Mouse (Mus musculus): ENCODE data around the gene Hmgcll1.
A peak's percentile ranks its signal among the peaks of the same experiment; 100 is the strongest.
"Not testable (repeated sequence)": the region's sequence is repeated elsewhere in the genome, so short reads cannot be mapped to it uniquely, and the experiment has no call there.

The Hmgcll1 gene

DNA sequence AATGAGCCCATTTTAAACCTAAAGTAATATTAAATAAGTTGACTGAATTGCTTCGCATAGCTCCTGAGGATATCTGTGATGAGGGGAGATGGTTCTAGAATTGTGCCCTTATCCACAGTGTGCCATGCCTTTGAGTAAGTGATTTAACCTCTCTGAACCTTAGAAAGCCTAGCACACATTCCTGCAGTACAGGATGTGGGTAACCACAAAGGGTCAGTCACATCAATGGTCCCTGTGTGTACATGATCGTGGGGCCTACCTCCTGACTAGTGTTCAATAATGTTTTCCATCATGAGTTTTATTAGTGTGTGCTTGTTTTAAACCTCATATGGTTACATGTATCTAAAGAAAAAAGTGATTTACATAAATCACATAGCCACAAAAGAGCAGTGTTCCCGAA, 46.3 kb downstream of the Hmgcll1 start:
- no peak for DNase-seq (ENCODE audit: low read depth, low spot score)

GRCm38 (mm10) chr9:76061492-76061891, 46.8 kb downstream of the Hmgcll1 start:
- no peak for DNase-seq (ENCODE audit: low read depth, low spot score)

DNA sequence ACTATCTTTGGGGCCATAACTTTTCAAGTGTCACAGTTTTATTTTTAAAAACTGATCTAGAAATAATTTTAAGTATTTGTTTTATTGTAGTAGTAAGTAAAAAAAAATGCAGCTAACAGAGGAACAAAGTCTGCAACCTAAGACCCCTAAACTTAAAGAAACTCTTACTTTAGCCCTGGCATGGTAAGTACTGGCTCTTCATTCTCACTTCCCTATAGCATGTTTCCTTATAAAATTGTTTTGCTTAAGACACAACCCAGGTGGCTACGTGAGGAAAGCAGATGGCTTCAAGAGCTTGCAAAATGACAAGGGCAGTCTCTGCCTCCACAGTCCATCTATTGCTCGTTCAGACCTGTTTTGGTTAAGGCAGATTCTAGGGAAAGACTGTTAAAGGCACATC, 49.5 kb downstream of the Hmgcll1 start:
- no peak for DNase-seq (ENCODE audit: low read depth, low spot score)

DNA sequence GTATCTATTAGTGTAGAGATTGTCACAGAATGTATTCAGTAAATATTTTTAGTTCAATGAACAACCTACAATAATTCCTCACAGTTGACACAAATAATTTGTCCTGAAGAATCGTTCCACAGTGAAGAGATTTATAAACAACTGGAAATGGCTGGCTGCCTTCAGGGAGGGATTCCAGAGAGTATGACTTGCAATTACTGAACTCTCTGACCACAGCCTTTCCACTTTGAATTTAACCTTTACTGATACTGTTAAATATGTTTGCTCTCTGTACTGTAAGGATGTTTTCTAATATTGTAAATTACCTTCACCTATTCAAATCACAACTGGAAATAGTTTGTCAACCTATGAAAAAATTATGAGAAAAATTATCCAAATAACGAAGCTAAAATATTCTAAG, 76.9 kb downstream of the Hmgcll1 start:
- DNase-seq (ENCODE audit: low read depth, low spot score) = no peak

GRCm38 (mm10) chr9:76097221-76097620, 82.6 kb downstream of the Hmgcll1 start:
- DNase-seq (ENCODE audit: low read depth, low spot score) = no peak

- DNase-seq (ENCODE audit: low read depth, low spot score) = no peak
These were observed 85.3 kb downstream of the Hmgcll1 start for GRCm38 (mm10) chr9:76099981-76100380.

GRCm38 (mm10) chr9:76104416-76104815, 89.8 kb downstream of the Hmgcll1 start:
- DNase-seq (ENCODE audit: low read depth, low spot score) = not testable (repeated sequence)

- no peak for DNase-seq (ENCODE audit: low read depth, low spot score)
These were observed 90.2 kb downstream of the Hmgcll1 start for GRCm38 (mm10) chr9:76104846-76105245.

- DNase-seq (ENCODE audit: low read depth, low spot score) = peak; percentile 47
These were observed 108.2 kb downstream of the Hmgcll1 start for GRCm38 (mm10) chr9:76122888-76123287.

GRCm38 (mm10) chr9:76124249-76124648, 109.6 kb downstream of the Hmgcll1 start:
- DNase-seq (ENCODE audit: low read depth, low spot score) = no peak

DNA sequence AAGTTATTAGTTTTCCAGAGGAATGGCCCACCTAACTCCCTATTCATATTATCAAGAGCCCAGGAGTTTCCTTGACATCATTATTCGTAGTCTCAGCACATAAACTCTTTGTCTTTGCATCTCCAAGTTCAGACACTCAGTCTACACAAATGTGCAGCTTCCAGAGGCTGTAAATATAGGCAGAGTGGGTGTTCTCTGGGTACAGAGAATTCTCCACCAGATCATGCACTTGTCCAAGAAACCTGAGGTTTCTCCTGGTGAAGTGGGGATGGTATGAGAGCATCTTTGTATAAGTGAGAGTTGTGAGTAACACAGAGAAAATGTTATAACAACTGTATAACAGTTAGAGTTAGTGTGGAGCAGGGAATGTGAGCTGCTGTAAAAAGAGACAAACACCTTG, 114.7 kb downstream of the Hmgcll1 start:
- peak; percentile 6 for DNase-seq (ENCODE audit: low read depth, low spot score)

DNA sequence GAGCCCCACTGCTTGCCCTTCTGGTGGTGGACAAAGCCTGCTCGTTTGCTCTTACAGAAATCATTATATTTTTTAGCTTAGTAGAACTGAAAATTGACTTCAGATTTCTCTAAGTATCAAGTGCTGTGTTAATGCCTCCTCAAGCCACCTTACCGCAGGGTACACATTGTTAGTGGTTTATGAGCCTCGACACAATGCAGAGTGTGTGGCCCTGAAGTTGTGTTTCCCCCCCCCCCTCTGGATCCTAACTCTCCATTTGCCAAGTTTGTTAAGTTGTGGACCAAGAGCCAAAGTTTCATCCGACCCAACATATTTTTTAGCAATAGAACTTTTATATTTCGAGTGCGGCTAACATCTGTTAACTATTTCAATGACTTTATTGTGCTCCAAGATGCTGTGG, 119.4 kb downstream of the Hmgcll1 start:
- DNase-seq (ENCODE audit: low read depth, low spot score) = no peak

- DNase-seq (ENCODE audit: low read depth, low spot score) = no peak
These were observed 123.9 kb downstream of the Hmgcll1 start for GRCm38 (mm10) chr9:76138378-76139109.

DNA sequence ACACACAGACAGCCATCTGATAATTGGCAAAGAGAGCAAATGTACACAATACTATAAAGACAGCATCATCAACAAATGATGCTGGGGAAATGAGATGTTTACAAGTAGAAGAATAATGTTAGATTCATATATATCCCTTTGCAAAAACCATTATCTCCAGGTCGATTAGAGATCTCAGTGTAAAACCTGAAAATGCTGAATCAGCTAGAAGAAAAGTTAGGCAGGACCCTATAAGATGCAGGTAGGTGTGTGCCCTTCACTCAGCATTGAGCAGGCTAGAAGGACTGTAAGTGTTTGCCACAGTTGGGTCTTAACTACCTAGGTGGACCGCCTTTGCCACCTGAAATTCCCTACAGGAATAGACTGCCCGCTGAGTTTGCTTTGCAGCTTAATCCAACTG, 130.9 kb downstream of the Hmgcll1 start:
- no peak for DNase-seq (ENCODE audit: low read depth, low spot score)

DNA sequence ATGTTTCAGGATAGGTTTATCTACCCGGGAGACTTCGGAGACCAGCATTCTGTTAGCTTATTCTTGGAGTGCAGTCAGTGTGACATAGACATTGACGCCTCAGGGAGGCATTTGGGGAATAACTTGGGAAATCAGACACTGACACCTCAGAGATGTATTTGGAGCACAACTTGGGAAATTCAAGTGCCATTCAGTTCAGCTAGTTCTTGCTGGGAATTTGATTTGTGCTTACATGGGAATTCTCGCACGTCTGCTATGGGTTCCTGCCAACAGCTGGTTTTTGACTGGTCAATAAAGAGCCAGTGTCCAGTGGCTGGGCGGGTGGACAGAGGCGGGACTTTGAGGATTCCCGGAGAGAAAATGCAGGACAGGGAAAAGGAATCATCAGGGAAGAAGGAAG, 147.8 kb downstream of the Hmgcll1 start:
- DNase-seq (ENCODE audit: low read depth, low spot score) = no peak

- no peak for DNase-seq (ENCODE audit: low read depth, low spot score)
These were observed 153.7 kb downstream of the Hmgcll1 start for GRCm38 (mm10) chr9:76168355-76168754.

DNA sequence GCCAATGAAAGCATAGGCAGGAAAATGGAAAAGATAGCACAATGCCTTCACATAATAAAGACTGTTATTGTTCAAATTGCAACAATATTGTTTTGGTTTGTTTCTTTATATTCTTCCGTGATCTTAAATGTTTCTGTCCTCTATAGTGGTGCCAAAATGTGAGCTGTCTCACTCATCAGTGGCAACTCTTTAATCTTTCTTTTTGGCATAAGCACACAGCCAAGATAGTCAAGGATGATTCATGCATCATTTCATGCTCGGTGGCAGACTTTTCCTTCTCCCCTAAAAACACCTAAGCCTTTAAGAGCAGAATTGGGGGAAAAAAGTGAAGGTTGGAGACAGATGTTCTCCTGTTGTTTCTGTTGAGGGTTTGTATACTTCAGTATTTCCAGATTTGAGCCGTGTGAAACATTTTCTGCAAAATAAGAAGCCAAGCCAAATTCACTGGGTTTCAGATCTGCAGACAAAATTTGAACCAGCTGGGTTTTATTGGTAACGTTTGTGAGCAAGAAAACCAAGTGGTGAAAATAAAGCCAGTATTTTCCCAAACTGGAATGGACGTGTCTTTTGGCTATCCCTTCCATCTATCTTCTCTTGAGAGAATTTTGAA, 158.1 kb downstream of the Hmgcll1 start:
- peak; percentile 5 for DNase-seq (ENCODE audit: low read depth, low spot score)

- DNase-seq (ENCODE audit: low read depth, low spot score) = no peak
These were observed 164.6 kb downstream of the Hmgcll1 start for GRCm38 (mm10) chr9:76179221-76179620.

All from telencephalon, adult 2 months (tissue).